Mouse (Mus musculus) ES-Bruce4 (cell line): ENCODE results near the gene Spryd7.

Experiments
- CTCF ChIP-seq: IDR thresholded peaks from one replicate; pipeline ENCODE4 v1.8.1; 2011; ENCODE audit warnings: low read depth, low read length
- POLR2A ChIP-seq: IDR thresholded peaks from one replicate; pipeline ENCODE4 v1.8.1; 2011; ENCODE audit warnings: low read length; ENCODE audit not compliant: insufficient read depth

DNA sequence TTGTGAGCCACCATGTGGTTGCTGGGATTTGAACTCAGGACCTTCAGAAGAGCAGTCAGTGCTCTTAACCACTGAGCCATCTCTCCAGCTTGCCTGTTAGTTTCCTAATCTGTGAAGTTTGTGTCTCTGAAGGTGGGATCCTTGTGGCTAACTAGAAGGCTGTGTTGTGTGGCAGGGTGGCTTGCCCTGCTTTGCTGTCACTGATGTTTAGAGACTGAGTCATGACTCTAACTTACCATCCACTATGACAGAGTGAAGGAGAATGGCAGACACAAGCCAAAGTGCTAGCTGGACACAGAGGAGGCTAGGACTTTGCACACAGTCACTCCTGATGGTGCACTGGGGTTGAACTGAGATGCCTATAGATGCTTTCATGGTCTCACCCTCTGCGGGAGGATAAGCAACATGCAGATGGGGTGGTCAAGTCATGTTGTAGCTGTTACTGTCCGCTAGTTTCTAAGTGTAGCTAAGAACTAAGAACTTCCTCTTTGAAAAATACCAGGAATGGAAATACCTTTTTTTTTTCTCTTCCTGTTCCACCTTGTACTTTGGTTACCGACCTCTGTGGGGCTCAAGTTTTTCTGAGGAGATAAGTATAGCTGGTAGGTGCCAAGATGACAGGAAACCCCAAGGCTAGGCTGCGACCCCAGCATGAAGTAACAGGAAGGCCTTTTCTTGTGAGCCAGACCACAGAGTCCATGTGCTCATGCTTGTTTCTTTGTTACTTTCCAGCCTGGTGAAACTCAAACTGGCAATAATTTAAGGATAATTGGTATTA, 32.8 kb upstream of the Spryd7 start:
- no peak for TF ChIP-seq CTCF
- TF ChIP-seq POLR2A, result no peak
